Mouse (Mus musculus) hindbrain, embryonic 13.5 days (tissue): Measurements from ENCODE around the gene 4930447C04Rik. TPM values are rescaled to one million over a fixed set of nuclear protein-coding genes. Genes with fewer than 3 reads are reported as not detected.

ENCODE experiments used
- ATAC-seq: fragments of 200-750 bp; cut with Nextera tagmentation; 2 replicates; pipeline ENCODE4 v1.8.0; 2017; ENCODE audit warnings: moderate TSS enrichment; ENCODE audit not compliant: low FRiP score
- H3K27ac ChIP-seq: fragments of 300-500 bp; sonication (generic); 2 replicates; pipeline ENCODE4 v1.5.1; 2015; ENCODE audit warnings: inconsistent platforms, mild to moderate bottlenecking, moderate library complexity
- H3K27me3 ChIP-seq: fragments of 300-500 bp; sonication (generic); 2 replicates; pipeline ENCODE4 v1.6.1; 2015; ENCODE audit warnings: mild to moderate bottlenecking, inconsistent platforms
- H3K36me3 ChIP-seq: fragments of 300-500 bp; sonication (generic); 2 replicates; pipeline ENCODE4 v1.6.1; 2015; ENCODE audit warnings: mild to moderate bottlenecking, inconsistent platforms
- H3K4me1 ChIP-seq: fragments of 300-500 bp; sonication (generic); replicated peaks from 2 replicates; pipeline ENCODE4 v1.6.1; 2015; ENCODE audit warnings: inconsistent platforms
- H3K4me2 ChIP-seq: fragments of 300-500 bp; sonication (generic); 2 replicates; pipeline ENCODE4 v1.6.1; 2015; ENCODE audit warnings: inconsistent platforms, mild to moderate bottlenecking, moderate library complexity
- H3K4me3 ChIP-seq: fragments of 300-500 bp; sonication (generic); 2 replicates; pipeline ENCODE4 v1.5.1; 2015; ENCODE audit warnings: mild to moderate bottlenecking, inconsistent platforms
- H3K9ac ChIP-seq: fragments of 300-500 bp; sonication (generic); 2 replicates; pipeline ENCODE4 v1.6.1; 2015; ENCODE audit warnings: mild to moderate bottlenecking, inconsistent platforms
- H3K9me3 ChIP-seq: fragments of 300-500 bp; sonication (generic); 2 replicates; pipeline ENCODE4 v1.6.1; 2016; ENCODE audit warnings: inconsistent platforms
- WGBS: fragments of 180-500 bp; shearing (Covaris S2); methylation state at CpG from one replicate; pipeline ENCODE4 v1.1.7; 2015; 5-methylcytosine and 5-hydroxymethylcytosine counted together
- polyA plus RNA-seq: library from polyadenylated mRNA; unstranded; fragments of >200 nt; fragmentation: Nextera tagmentation; extraction: Ambion mirVana; gene quantifications from 2 replicates; pipeline ENCODE4 v1.2.1, GENCODE M21; 2015

4930447C04Rik gene
- polyA plus RNA-seq, 1 experiment from 2014 or later, result 4.6 TPM

DNA sequence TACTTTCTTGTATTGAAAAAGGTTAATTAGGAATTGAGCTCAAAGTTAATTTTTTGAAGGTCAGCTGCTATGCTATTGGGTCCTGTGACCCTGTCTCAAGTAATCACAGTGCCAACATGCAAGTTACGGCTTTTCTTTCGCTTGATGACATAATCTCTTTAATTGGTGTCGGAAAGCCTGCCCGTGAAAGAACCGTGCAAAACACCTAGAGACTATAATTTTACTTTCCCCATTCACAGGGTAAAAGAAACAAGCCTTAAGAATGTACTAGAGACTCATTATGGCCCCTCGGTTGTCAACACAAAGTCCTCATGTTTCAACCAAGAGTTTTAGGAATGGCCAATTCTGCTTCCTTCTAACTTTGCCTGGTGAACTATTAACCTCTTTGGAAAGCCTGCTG lies 88.3 kb downstream of the 4930447C04Rik start:
- Histone ChIP-seq H3K4me3 (no peak overlapping the region), H3K27me3 (peaks cover 99% of the 10 kb centered on the region), H3K4me2 (no peak overlapping the region), H3K27ac (no peak overlapping the region), H3K9me3 (no peaks in the 10 kb centered on the region), H3K4me1 (0 out of 2 replicates have a peak, but pooled peaks cover 4% of the 10 kb centered on the region), H3K9ac (no peak overlapping the region), H3K36me3 (no peaks in the 10 kb centered on the region)
- ATAC-seq, result no peak
- 42% methylated on average over 6 of the region's 6 CpGs for WGBS

DNA sequence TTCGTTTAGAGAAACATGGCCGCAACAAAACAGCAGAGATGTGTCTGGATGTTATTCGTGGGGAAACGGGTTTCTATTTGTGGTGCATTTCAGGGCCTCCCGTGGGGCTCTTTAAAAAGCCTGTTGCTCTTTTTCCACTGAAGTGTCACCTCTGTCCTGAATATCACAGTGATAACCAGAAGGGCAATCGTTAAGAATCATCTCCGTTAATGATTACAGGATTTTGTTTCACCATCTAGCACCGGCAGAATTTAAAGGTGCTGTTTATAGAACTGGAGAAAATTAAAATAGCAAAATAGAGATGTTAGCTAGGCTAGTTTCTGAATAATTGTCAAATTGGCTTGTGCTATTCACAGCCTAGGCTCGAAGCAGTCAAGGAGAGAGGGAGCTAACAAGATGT lies 90.4 kb downstream of the 4930447C04Rik start:
- H3K27ac ChIP-seq, result no peak overlapping the region
- no peak overlapping the region for H3K4me3 ChIP-seq
- peaks cover 96% of the 10 kb centered on the region for H3K27me3 ChIP-seq
- H3K36me3 ChIP-seq, result no peaks in the 10 kb centered on the region
- no peak overlapping the region for H3K4me2 ChIP-seq
- no peak overlapping the region for H3K9ac ChIP-seq
- H3K4me1 ChIP-seq, result 0 out of 2 replicates have a peak, but pooled peaks cover 4% of the 10 kb centered on the region
- no peaks in the 10 kb centered on the region for H3K9me3 ChIP-seq
- no peak for ATAC-seq
- 67% methylated on average over 9 of the region's 9 CpGs for WGBS

DNA sequence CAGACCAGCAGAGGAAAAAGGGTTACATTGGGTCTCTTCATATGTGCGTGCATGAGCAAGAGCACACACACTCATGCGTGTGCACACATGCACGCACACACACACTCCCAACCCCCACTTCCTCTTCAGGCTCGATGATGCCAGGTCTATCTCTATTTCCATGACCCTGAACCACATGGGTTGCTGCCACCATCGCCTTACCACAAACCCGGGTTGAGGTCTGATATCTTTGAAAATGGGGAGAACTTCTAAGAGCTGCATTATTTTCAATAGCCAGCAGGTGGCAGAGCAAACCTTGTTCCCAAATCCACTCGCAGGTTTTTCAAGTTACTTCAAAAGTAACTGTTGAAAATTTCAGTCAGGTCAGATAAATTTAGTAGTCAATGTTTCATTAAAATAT lies 92.8 kb downstream of the 4930447C04Rik start:
- H3K36me3 ChIP-seq, result no peaks in the 10 kb centered on the region
- no peak overlapping the region for H3K4me2 ChIP-seq
- no peak overlapping the region for H3K27ac ChIP-seq
- WGBS, result 30% methylated on average over 7 of the region's 7 CpGs
- H3K4me1 ChIP-seq, result peaks cover 6% of the 10 kb centered on the region
- H3K4me3 ChIP-seq, result no peak overlapping the region
- H3K9me3 ChIP-seq, result no peaks in the 10 kb centered on the region
- H3K9ac ChIP-seq, result no peak overlapping the region
- peaks cover 85% of the 10 kb centered on the region for H3K27me3 ChIP-seq
- no peak for ATAC-seq

DNA sequence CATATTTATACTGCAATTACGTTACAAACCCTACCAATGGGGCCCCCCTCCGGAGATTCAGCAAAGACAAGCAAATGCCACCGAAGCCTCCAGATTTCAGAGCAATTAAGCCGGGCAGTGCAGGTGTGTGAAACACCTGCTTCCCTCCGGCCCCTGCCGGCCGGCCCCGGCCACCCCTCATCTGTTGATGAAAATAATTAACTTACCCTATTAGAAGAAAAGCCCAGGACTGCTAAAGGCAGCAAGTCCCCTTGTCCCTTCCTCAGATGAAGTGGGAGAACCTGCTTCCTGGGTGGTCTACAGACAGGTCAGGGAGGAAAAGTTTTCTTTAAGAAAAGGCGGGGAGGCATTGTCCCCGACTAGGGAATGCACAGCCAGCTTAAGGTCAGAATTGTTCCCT lies 94.6 kb downstream of the 4930447C04Rik start:
- Histone ChIP-seq H3K9ac (no peak overlapping the region), H3K4me1 (peaks cover 6% of the 10 kb centered on the region), H3K4me3 (no peak overlapping the region), H3K9me3 (0 out of 2 replicates have a peak, but pooled peaks cover 3% of the 10 kb centered on the region), H3K27me3 (peaks cover 68% of the 10 kb centered on the region), H3K4me2 (no peak overlapping the region), H3K27ac (no peak overlapping the region), H3K36me3 (no peaks in the 10 kb centered on the region)
- WGBS, result 26% methylated on average over 10 of the region's 10 CpGs
- ATAC-seq, result no peak

DNA sequence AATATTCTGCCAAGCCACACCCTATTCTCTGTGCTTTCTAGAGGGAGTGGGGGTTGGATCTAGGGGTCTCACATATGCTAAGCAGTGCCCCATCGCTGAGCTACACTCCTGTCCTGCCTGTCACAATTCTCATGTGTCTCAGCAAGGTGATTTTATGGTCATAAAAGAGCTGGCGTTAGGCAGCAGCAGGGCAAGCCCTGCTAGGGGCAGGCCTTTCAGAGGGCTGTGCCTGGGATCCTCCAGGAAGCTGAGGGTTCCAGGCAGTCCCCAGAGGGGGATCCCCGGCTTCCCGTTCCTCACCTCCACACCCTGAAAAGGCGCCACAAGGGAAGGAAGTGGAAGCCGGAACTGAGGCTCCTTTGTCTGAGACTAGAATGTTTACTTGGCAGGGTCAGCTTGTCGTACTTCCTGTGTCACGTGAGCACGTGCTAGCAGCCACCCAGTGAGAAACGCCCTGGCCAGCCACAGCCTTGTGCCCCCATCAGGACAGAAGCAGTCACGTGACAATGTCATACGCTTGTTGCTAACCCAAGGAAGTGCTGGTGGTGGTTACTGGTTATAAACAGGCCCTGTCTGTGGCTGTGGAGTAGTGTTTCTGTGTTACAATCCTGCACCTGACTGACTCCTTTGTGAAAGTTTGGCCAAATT lies 96.5 kb downstream of the 4930447C04Rik start:
- Histone ChIP-seq H3K9ac (peak overlapping the region; percentile 64; the same call in 1 of the 2 replicates), H3K9me3 (peaks cover 7% of the 10 kb centered on the region; the same call in 1 of the 2 replicates), H3K27me3 (peaks cover 52% of the 10 kb centered on the region), H3K4me1 (peaks cover 6% of the 10 kb centered on the region), H3K4me3 (peak overlapping the region; percentile 29), H3K4me2 (peak overlapping the region; percentile 51), H3K27ac (peak overlapping the region; percentile 74; the same call in 1 of the 2 replicates), H3K36me3 (no peaks in the 10 kb centered on the region)
- peak; percentile 83 for ATAC-seq
- 19% methylated on average over 12 of the region's 12 CpGs for WGBS

DNA sequence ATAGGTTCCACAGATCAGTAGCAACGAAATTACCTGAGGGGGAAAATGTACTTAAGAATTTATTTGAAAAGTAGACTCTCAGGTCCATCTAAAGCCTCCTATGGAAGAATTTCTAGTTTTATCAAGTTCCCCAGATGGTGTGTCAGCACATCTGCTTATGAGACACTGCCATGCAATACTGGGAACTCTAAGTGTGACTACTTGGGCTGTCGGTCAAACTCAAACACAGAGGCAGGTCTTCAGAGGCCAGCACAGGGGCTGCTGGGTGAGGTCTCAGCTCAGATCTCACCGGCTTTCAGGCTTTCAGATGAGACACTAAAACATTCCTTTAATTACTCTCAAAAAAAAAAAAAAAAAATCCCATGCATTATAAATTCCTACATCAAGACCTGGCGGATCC lies 97.0 kb downstream of the 4930447C04Rik start:
- Histone ChIP-seq H3K9ac (peak overlapping the region; percentile 64; the same call in 1 of the 2 replicates), H3K4me1 (peaks cover 6% of the 10 kb centered on the region), H3K9me3 (peaks cover 7% of the 10 kb centered on the region; the same call in 1 of the 2 replicates), H3K4me2 (peak overlapping the region; percentile 51), H3K27ac (no peak overlapping the region), H3K4me3 (peak overlapping the region; percentile 29), H3K36me3 (no peaks in the 10 kb centered on the region), H3K27me3 (peaks cover 49% of the 10 kb centered on the region)
- 85% methylated on average over 4 of the region's 4 CpGs for WGBS
- no peak for ATAC-seq

DNA sequence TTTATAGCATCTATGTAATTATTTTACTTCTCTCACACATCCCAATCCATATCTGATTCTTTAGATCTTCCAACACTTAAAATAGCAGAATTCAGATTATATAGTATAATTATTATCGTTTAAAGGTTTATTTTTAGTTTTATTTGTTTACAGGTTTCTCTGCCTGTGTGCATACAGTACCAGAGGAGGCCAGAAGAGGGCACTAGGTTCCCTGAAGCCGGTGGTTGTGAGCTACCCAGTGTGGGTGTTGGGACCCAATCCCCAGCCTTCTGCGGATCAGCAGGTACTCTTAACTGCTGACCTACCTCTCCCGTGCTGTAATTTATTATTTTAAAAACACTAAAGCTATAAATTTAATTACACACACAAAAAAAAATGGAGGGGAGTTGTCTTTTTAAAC lies 97.4 kb downstream of the 4930447C04Rik start:
- no peaks in the 10 kb centered on the region for H3K36me3 ChIP-seq
- peaks cover 7% of the 10 kb centered on the region; the same call in 1 of the 2 replicates for H3K9me3 ChIP-seq
- no peak overlapping the region for H3K4me3 ChIP-seq
- WGBS, result 92% methylated on average over 4 of the region's 4 CpGs
- peaks cover 46% of the 10 kb centered on the region for H3K27me3 ChIP-seq
- H3K4me2 ChIP-seq, result no peak overlapping the region
- H3K27ac ChIP-seq, result no peak overlapping the region
- ATAC-seq, result no peak
- peaks cover 6% of the 10 kb centered on the region for H3K4me1 ChIP-seq
- H3K9ac ChIP-seq, result no peak overlapping the region

DNA sequence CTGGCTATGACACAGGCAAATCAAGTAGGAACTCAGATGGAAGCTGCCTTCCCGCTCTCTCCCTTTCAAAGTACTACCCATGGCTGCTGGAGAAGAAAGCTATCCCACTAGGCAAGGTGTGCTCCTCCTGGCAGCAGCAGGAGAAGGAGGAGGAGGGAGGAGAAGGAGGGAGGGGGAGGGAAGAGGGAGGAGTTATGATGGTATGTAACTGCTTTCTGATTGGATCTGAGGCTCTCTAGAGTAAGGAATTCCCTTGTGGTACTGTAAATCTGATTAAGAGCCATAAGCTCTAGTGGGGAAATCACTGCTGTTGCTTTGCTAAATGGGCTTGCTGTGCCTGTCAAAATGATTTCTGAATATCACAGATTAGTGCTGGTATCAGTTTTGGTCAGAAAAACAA lies 99.1 kb downstream of the 4930447C04Rik start:
- peaks cover 6% of the 10 kb centered on the region for H3K4me1 ChIP-seq
- H3K9me3 ChIP-seq, result peaks cover 7% of the 10 kb centered on the region; the same call in 1 of the 2 replicates
- no peak for ATAC-seq
- H3K4me2 ChIP-seq, result no peak overlapping the region
- whole genome bisulfite sequencing, result 96% methylated on average over 1 of the region's 1 CpGs
- no peak overlapping the region for H3K9ac ChIP-seq
- H3K36me3 ChIP-seq, result no peaks in the 10 kb centered on the region
- H3K27ac ChIP-seq, result no peak overlapping the region
- H3K27me3 ChIP-seq, result peaks cover 40% of the 10 kb centered on the region
- H3K4me3 ChIP-seq, result no peak overlapping the region

DNA sequence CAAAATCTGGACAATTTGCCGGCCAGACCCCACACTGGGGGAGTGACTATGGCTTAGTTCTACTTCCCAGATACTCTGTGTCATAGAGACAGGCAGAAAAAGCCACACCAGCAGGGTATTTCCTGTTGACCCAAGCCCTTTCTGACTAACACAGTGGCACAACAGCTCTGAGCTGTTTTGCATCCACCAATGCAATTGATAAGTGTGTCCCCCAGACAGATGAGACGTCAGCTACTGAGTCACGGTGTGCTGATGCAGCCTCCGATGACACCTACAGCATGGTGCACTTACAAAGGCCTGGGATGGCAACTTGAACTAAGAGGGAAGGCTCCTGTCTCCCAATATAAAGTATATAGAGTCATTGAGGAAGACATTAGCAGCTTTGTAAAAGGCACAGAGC lies 103.3 kb downstream of the 4930447C04Rik start:
- no peak overlapping the region for H3K9ac ChIP-seq
- no peaks in the 10 kb centered on the region for H3K36me3 ChIP-seq
- no peak for ATAC-seq
- H3K27me3 ChIP-seq, result peaks cover 50% of the 10 kb centered on the region
- no peak overlapping the region for H3K4me2 ChIP-seq
- no peak overlapping the region for H3K27ac ChIP-seq
- WGBS, result 74% methylated on average over 4 of the region's 4 CpGs
- H3K9me3 ChIP-seq, result peaks cover 6% of the 10 kb centered on the region; the same call in 1 of the 2 replicates
- H3K4me3 ChIP-seq, result no peak overlapping the region
- H3K4me1 ChIP-seq, result no peaks in the 10 kb centered on the region

DNA sequence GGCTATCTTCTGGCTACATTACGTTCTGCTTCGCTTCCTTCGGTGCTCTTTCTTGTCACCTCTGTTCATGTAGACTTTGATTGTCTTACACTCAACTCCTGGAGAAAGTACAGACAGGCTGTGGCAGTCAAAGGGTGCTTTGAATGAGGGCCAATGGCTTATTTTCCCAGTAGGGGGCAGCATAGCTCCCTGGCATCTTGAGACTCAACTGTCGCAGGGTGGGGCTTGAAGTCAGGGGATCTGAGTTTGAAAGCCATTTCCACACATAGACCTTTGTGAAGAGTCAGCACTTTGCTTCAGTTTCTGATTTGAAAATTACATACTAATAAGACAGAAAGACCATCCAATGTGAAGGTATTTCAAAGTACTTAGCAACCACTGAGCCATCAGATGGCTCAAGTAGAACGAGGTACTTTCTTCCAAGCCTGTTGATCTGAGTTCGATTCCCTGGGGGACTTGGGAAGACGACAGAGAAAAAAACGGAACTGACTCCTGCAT lies 105.0 kb downstream of the 4930447C04Rik start:
- H3K4me2 ChIP-seq, result no peak overlapping the region

DNA sequence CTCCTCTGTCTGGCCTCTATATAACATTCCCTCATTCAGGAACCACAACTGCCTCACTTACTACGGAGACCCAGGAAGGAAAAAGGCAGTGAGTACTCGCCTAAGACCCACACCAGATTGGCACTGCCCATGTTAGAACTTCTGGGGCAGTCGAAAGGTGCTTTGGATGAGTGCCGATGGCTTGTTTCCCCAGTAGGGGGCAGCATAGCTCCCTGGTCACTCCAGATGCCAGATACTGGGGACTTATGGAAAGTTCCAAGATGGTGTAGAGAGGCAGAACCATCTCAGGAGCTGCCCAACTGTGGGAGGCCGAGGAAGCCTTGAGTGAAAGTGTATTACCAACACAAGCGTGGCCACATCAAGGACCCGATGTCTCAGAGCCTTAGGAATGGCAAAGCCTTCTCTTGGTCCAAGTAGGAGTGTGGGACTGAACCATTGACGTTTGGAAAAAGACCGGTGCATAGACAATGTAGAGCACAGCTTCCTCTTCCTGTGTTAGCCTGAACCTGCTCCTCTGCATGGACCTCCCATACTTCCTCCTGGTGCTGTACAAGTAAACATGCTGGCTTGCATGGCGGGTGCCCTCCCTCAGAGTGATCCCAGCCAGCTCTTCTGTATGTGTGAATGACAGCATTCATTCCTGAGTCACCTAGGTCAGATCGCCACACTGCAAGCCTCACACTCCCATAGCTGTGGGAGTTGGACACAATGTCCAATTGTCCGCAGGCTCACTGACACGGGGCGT lies 105.6 kb downstream of the 4930447C04Rik start:
- H3K27ac ChIP-seq, result no peak overlapping the region
- no peak overlapping the region for H3K4me2 ChIP-seq
- no peaks in the 10 kb centered on the region for H3K36me3 ChIP-seq
- no peak for ATAC-seq
- peaks cover 11% of the 10 kb centered on the region for H3K4me1 ChIP-seq
- H3K27me3 ChIP-seq, result peaks cover 66% of the 10 kb centered on the region
- H3K9ac ChIP-seq, result no peak overlapping the region
- H3K9me3 ChIP-seq, result no peaks in the 10 kb centered on the region
- WGBS, result 71% methylated on average over 14 of the region's 14 CpGs
- H3K4me3 ChIP-seq, result no peak overlapping the region

More for the DNA sequence above, 105.0 kb downstream of the 4930447C04Rik start:
- no peak overlapping the region for H3K4me3 ChIP-seq
- H3K27me3 ChIP-seq, result peaks cover 60% of the 10 kb centered on the region
- 83% methylated on average over 8 of the region's 8 CpGs for WGBS
- H3K4me1 ChIP-seq, result peaks cover 11% of the 10 kb centered on the region
- no peaks in the 10 kb centered on the region for H3K36me3 ChIP-seq
- H3K9me3 ChIP-seq, result peaks cover 3% of the 10 kb centered on the region; the same call in 1 of the 2 replicates
- no peak for ATAC-seq
- no peak overlapping the region for H3K9ac ChIP-seq
- no peak overlapping the region for H3K27ac ChIP-seq

DNA sequence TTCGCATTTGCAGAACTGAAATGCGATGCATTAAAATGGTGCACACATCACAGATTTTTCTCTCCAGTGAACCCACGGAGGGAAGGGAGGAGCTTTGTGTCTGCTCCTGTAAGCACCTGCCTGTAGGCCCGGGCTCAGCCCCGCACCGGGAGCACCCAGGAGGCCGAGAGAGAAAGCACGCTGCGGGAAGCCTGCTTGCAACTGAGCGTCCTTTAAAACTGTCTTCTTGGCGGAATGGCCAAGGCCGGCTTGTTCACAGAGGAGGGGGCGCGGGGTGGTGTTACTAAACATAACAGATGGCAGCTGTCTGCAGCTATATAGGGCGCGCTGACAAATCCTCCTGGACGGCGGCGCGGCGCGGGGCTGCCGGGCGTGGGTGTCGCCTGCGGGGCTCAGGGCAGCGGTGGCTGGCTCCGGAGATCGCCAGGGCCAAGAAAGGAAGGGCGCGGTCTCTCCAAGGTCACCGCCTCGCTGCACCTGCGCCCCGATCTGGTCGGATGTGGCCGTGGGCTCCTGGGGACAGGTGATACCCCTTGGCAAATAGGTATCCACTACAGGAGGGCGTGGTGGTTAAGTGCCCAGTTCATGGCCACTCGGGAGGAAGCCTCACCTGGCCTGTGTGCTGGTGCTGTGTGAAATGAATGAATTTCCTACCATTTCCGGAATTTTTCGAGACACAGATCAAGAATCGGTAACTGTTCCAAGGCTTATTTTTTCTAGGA lies 108.7 kb downstream of the 4930447C04Rik start:
- 6% methylated on average over 42 of the region's 42 CpGs for WGBS
- no peaks in the 10 kb centered on the region for H3K36me3 ChIP-seq
- H3K4me3 ChIP-seq, result peak overlapping the region; percentile 43
- peaks cover 11% of the 10 kb centered on the region for H3K4me1 ChIP-seq
- H3K4me2 ChIP-seq, result peak overlapping the region; percentile 63
- peak overlapping the region; percentile 64 for H3K27ac ChIP-seq
- H3K9me3 ChIP-seq, result no peaks in the 10 kb centered on the region
- peak overlapping the region; percentile 71 for H3K9ac ChIP-seq
- H3K27me3 ChIP-seq, result peaks cover 75% of the 10 kb centered on the region
- peak; percentile 81 for ATAC-seq
